Mouse (Mus musculus) forebrain, embryonic 13.5 days (tissue): ENCODE measurements around the gene Prkcb. TPM values are rescaled to one million over a fixed set of nuclear protein-coding genes. Genes with fewer than 3 reads are reported as not detected.
A peak's percentile ranks its signal among the peaks of the same experiment; 100 is the strongest.

Source experiments
- ATAC-seq: fragments of 200-750 bp; cut with Nextera tagmentation; 2 replicates; pipeline ENCODE4 v1.8.0; 2017
- H3K27ac ChIP-seq: fragments of 300-500 bp; sonication (generic); 2 replicates; pipeline ENCODE4 v1.5.1; 2015; ENCODE audit warnings: inconsistent platforms, mild to moderate bottlenecking, moderate library complexity
- H3K27me3 ChIP-seq: fragments of 300-500 bp; sonication (generic); 2 replicates; pipeline ENCODE4 v1.6.1; 2015; ENCODE audit warnings: mild to moderate bottlenecking, inconsistent platforms
- H3K36me3 ChIP-seq: fragments of 300-500 bp; sonication (generic); 2 replicates; pipeline ENCODE4 v1.6.1; 2015; ENCODE audit warnings: mild to moderate bottlenecking, inconsistent platforms; ENCODE audit not compliant: poor library complexity, severe bottlenecking
- H3K4me1 ChIP-seq: fragments of 300-500 bp; sonication (generic); 2 replicates; pipeline ENCODE4 v1.6.1; 2015; ENCODE audit warnings: inconsistent platforms
- H3K4me2 ChIP-seq: fragments of 300-500 bp; sonication (generic); 2 replicates; pipeline ENCODE4 v1.6.1; 2015; ENCODE audit warnings: inconsistent platforms, mild to moderate bottlenecking, moderate library complexity
- H3K4me3 ChIP-seq: fragments of 300-500 bp; sonication (generic); 2 replicates; pipeline ENCODE4 v1.5.1; 2015; ENCODE audit warnings: mild to moderate bottlenecking, inconsistent platforms
- H3K9ac ChIP-seq: fragments of 300-500 bp; sonication (generic); 2 replicates; pipeline ENCODE4 v1.6.1; 2015; ENCODE audit warnings: mild to moderate bottlenecking, inconsistent platforms
- H3K9me3 ChIP-seq: fragments of 300-500 bp; sonication (generic); replicated peaks from 2 replicates; pipeline ENCODE4 v1.6.1; 2016; ENCODE audit warnings: inconsistent platforms
- WGBS: fragments of 180-500 bp; shearing (Covaris S2); methylation state at CpG from one replicate; pipeline ENCODE4 v1.1.7; 2015; 5-methylcytosine and 5-hydroxymethylcytosine counted together
- polyA plus RNA-seq: library from polyadenylated mRNA; unstranded; fragments of >200 nt; fragmentation: Nextera tagmentation; extraction: Ambion mirVana; gene quantifications from 2 replicates; pipeline ENCODE4 v1.2.1, GENCODE M21; 2015

Prkcb gene
- polyA plus RNA-seq, 1 experiment from 2014 or later: 27.4 TPM

GRCm38 (mm10) chr7:122393964-122394363 is 105.4 kb downstream of the Prkcb start:
- no peak overlapping the region for H3K9ac ChIP-seq
- no peak for ATAC-seq
- H3K9me3 ChIP-seq: no peaks in the 10 kb centered on the region
- WGBS: 63% methylated on average over 5 of the region's 5 CpGs
- no peaks in the 10 kb centered on the region for H3K27me3 ChIP-seq
- H3K27ac ChIP-seq: no peak overlapping the region
- no peaks in the 10 kb centered on the region for H3K36me3 ChIP-seq
- H3K4me2 ChIP-seq: no peak overlapping the region
- peaks cover 20% of the 10 kb centered on the region for H3K4me1 ChIP-seq
- H3K4me3 ChIP-seq: no peak overlapping the region

DNA sequence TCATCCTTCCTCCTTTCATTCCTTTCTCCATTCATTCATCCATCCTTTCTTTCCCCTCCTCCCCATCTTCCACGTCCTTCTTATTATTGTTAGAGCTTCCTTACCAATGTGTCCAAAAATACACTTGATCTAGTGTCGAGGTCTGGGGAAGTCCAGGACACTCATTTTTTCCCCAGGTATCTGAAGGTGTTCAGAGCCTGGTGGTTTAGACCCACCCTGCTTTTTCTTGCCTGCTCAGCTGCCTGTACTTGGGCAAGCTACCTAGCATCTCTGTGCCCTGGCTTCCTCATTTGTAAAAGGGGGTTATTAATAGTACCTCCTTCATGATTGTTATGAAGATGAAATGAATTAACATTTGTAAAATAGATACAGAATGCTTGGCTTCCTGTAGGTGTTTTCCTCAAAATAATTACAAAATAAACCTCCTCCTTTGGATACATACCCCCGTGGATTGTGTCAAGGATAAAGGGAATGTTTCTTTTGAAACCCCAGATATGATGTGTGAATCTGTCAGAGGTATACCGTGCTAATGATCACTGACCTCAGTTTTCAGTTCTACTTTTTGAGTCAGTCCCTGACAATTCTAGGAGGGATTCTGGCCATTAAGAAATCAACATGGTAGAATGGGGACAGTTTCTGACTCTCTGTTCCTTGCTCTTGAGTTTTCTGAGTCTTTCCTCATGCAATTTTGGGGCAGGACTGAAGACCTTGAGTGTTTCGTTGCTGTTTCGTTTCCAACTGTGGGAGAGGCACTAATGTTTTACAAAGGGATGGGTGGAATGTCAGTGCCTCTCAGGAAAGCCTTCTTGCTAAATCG is 106.8 kb downstream of the Prkcb start:
- Histone ChIP-seq H3K27me3 (no peaks in the 10 kb centered on the region), H3K9ac (no peak overlapping the region), H3K4me2 (no peak overlapping the region), H3K4me1 (peaks cover 6% of the 10 kb centered on the region), H3K9me3 (no peaks in the 10 kb centered on the region), H3K36me3 (no peaks in the 10 kb centered on the region), H3K27ac (no peak overlapping the region), H3K4me3 (no peak overlapping the region)
- 75% methylated on average over 7 of the region's 7 CpGs for WGBS
- ATAC-seq: no peak

DNA sequence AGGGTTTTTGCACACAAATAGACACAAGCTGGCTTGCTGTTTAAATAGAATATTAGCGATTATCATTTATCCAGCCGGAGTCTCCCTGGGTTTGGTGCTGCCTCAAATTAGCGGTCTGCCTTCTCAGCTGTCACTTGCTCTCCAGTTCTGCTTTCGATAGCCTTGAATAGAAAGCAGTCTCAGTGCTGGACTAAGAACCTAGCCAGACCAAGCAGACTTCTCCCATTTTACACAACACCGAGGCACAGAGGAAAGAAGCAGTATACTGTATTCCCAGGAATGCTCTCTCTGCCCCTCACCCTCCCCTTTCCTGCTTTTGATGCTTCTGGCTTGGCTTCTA is 107.4 kb downstream of the Prkcb start:
- WGBS: 78% methylated on average over 5 of the region's 5 CpGs

GRCm38 (mm10) chr7:122397699-122398098 is 109.1 kb downstream of the Prkcb start:
- ATAC-seq: no peak
- H3K36me3 ChIP-seq: no peaks in the 10 kb centered on the region
- H3K27me3 ChIP-seq: no peaks in the 10 kb centered on the region
- H3K4me2 ChIP-seq: no peak overlapping the region
- H3K9me3 ChIP-seq: no peaks in the 10 kb centered on the region
- WGBS: 87% methylated on average over 3 of the region's 3 CpGs
- no peaks in the 10 kb centered on the region; the same call in 1 of the 2 replicates for H3K4me1 ChIP-seq
- H3K27ac ChIP-seq: no peak overlapping the region
- no peak overlapping the region for H3K4me3 ChIP-seq
- H3K9ac ChIP-seq: no peak overlapping the region

More for the DNA sequence above, 107.4 kb downstream of the Prkcb start:
- no peaks in the 10 kb centered on the region for H3K9me3 ChIP-seq
- H3K36me3 ChIP-seq: no peaks in the 10 kb centered on the region
- H3K27ac ChIP-seq: no peak overlapping the region
- H3K4me1 ChIP-seq: peaks cover under 1% of the 10 kb centered on the region; the same call in 1 of the 2 replicates
- no peak overlapping the region for H3K9ac ChIP-seq
- H3K27me3 ChIP-seq: no peaks in the 10 kb centered on the region
- no peak for ATAC-seq
- no peak overlapping the region for H3K4me2 ChIP-seq
- H3K4me3 ChIP-seq: no peak overlapping the region

GRCm38 (mm10) chr7:122402041-122402440 is 113.5 kb downstream of the Prkcb start:
- no peak overlapping the region for H3K27ac ChIP-seq
- H3K4me3 ChIP-seq: no peak overlapping the region
- ATAC-seq: no peak
- H3K27me3 ChIP-seq: no peaks in the 10 kb centered on the region
- no peaks in the 10 kb centered on the region for H3K9me3 ChIP-seq
- H3K4me1 ChIP-seq: peaks cover 29% of the 10 kb centered on the region
- no peaks in the 10 kb centered on the region for H3K36me3 ChIP-seq
- no peak overlapping the region for H3K4me2 ChIP-seq
- H3K9ac ChIP-seq: no peak overlapping the region
- WGBS: 92% methylated on average over 7 of the region's 7 CpGs

DNA sequence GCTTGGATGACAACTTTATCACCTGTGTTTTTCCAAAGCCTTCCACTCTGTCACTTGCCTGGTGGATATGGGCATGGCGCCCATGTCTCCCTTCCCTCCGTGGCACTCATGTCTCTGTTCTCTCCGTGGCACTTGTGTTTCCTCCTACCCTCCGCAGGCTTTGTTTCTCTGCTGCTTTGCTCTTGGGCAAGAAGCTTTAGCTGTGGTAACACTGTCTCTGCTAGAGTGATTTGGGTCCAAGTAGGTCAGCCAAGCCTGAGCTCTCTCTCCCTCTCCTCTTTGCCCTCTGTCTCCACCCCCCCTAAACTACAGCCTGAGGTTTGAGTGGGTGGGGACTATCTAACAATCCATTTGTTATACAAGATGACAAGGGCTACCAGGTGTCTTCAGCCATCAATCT is 114.8 kb downstream of the Prkcb start:
- Histone ChIP-seq H3K36me3 (no peaks in the 10 kb centered on the region), H3K27me3 (no peaks in the 10 kb centered on the region), H3K9me3 (no peaks in the 10 kb centered on the region), H3K4me3 (no peak overlapping the region), H3K27ac (peak overlapping the region; percentile 8; the same call in 1 of the 2 replicates), H3K9ac (no peak overlapping the region), H3K4me1 (peaks cover 30% of the 10 kb centered on the region), H3K4me2 (no peak overlapping the region)
- ATAC-seq: no peak
- 82% methylated on average over 4 of the region's 4 CpGs for WGBS

GRCm38 (mm10) chr7:122404571-122405393 is 116.2 kb downstream of the Prkcb start:
- Histone ChIP-seq H3K4me3 (no peak overlapping the region; the same call in 1 of the 2 replicates), H3K4me1 (peaks cover 30% of the 10 kb centered on the region), H3K27ac (peak overlapping the region; percentile 89), H3K36me3 (no peaks in the 10 kb centered on the region), H3K9me3 (no peaks in the 10 kb centered on the region), H3K9ac (peak overlapping the region; percentile 38; the same call in 1 of the 2 replicates), H3K27me3 (no peaks in the 10 kb centered on the region), H3K4me2 (peak overlapping the region; percentile 50)
- peak; percentile 85 for ATAC-seq
- WGBS: under 1% methylated on average over 21 of the region's 21 CpGs

DNA sequence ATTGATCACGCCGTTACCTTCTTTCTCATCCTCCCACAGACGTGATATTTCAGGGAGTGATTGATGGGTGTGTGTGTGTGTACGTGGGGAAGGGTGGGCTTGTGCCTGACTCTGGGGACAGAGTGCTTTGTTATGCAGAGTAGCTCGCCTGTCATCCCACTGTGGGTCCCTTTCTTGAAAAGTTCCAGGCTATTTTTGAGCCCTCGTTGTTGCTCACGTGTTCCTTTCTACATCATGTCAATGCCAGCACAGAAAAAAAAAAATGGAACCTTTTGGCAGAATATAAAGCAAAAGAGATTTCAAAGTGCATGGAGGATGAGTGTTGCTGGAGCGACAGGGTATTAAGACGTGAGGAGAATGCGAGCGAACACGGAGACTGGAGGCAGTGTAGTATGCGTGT is 118.1 kb downstream of the Prkcb start:
- H3K27ac ChIP-seq: peak overlapping the region; percentile 53; the same call in 1 of the 2 replicates
- no peak overlapping the region for H3K4me2 ChIP-seq
- no peak overlapping the region for H3K9ac ChIP-seq
- no peaks in the 10 kb centered on the region for H3K9me3 ChIP-seq
- WGBS: 42% methylated on average over 13 of the region's 13 CpGs
- no peaks in the 10 kb centered on the region for H3K27me3 ChIP-seq
- no peak overlapping the region for H3K4me3 ChIP-seq
- no peaks in the 10 kb centered on the region for H3K36me3 ChIP-seq
- peaks cover 30% of the 10 kb centered on the region for H3K4me1 ChIP-seq
- peak; percentile 37 for ATAC-seq

DNA sequence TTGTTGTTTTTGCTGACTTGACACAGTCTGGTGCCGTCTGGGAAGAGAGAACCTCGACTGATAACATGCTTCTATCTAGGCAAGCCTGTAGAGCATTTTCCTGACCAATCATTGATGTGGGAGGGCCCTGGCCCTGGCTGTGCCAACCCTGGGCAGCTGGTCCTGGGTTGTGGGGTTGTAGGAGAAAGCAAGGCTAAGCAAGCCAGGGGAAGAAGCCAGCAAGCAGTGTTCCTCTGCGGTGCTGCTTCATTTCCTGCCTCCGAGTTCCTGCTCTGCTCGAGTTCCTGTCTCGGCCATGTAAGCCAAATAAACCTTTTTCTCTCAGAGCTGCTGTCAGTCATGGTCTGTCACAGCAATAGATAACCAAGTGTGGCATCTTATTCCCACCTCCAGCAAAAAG is 121.4 kb downstream of the Prkcb start:
- WGBS: 89% methylated on average over 6 of the region's 6 CpGs
- peaks cover 17% of the 10 kb centered on the region for H3K4me1 ChIP-seq
- H3K4me2 ChIP-seq: no peak overlapping the region
- H3K9ac ChIP-seq: no peak overlapping the region
- no peak overlapping the region for H3K4me3 ChIP-seq
- H3K36me3 ChIP-seq: no peaks in the 10 kb centered on the region
- H3K27ac ChIP-seq: no peak overlapping the region
- no peaks in the 10 kb centered on the region for H3K9me3 ChIP-seq
- no peaks in the 10 kb centered on the region for H3K27me3 ChIP-seq
- ATAC-seq: no peak

DNA sequence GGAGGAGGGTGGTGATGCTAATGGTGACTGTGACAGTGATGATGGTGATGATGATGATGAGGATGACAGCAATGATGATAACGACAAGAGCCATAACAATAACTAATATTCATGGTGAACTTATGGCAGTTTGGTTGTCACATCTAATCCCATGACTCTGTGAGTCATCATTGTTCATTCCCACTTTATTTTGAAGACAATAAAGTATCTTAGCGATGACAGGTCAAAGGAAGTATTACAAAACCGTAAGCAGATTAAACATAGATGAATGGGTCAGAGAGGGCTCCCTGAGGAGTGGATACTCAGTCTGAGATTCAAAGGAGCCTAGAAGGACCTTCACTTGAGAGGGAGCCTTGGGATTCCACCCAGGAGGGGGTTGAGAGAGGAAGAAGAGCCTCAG is 122.3 kb downstream of the Prkcb start:
- no peaks in the 10 kb centered on the region for H3K27me3 ChIP-seq
- no peak overlapping the region for H3K9ac ChIP-seq
- no peak for ATAC-seq
- H3K4me2 ChIP-seq: no peak overlapping the region
- H3K27ac ChIP-seq: no peak overlapping the region
- no peaks in the 10 kb centered on the region for H3K36me3 ChIP-seq
- peaks cover 13% of the 10 kb centered on the region for H3K4me1 ChIP-seq
- no peak overlapping the region for H3K4me3 ChIP-seq
- WGBS: 86% methylated on average over 3 of the region's 3 CpGs
- H3K9me3 ChIP-seq: no peaks in the 10 kb centered on the region

DNA sequence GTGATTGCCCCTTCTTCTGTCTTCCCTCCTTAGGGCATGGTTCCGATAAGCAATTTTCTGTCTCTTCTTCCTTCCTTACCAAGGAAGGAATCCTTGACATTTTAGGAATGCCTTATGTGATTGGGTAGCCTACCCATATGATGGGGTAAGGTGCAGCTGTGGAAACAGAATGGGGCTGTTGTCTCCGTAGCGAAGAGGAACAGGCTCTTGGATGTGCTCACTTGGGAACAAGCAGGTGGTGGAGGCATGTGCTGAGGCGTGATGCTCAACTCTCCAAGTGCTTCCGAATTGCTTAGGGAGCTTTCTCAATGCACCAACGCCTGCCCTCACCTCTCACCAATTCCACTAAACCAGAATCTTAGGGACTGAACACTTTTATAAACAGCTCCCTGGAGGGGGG is 124.7 kb downstream of the Prkcb start:
- Histone ChIP-seq H3K9ac (no peak overlapping the region), H3K27me3 (no peaks in the 10 kb centered on the region), H3K9me3 (no peaks in the 10 kb centered on the region), H3K27ac (no peak overlapping the region), H3K4me2 (no peak overlapping the region), H3K36me3 (no peaks in the 10 kb centered on the region), H3K4me1 (no peaks in the 10 kb centered on the region), H3K4me3 (no peak overlapping the region)
- no peak for ATAC-seq
- WGBS: 90% methylated on average over 6 of the region's 6 CpGs

- 86% methylated on average over 10 of the region's 10 CpGs for WGBS
- H3K27ac ChIP-seq: no peak overlapping the region
- H3K9me3 ChIP-seq: no peaks in the 10 kb centered on the region
- no peak overlapping the region for H3K9ac ChIP-seq
- H3K4me1 ChIP-seq: no peaks in the 10 kb centered on the region
- H3K4me3 ChIP-seq: no peak overlapping the region
- no peaks in the 10 kb centered on the region for H3K27me3 ChIP-seq
- ATAC-seq: no peak
- H3K4me2 ChIP-seq: no peak overlapping the region
- H3K36me3 ChIP-seq: no peaks in the 10 kb centered on the region
These were observed 125.6 kb downstream of the Prkcb start for GRCm38 (mm10) chr7:122414146-122414545.
